9 mouse cellular contexts compared by ENCODE assay signal in genomic region chr11:59307422-59308163, GRCm38 (mm10). TPM values are rescaled to one million over a fixed set of nuclear protein-coding genes. Genes with fewer than 3 reads are reported as not detected.
DNase-seq lines count a peak whose midpoint lies in the region; ATAC-seq and TF ChIP-seq lines count a peak whose summit lies in the region.
"Had no signal": no experiment of that assay in that cellular context is flagged by ENCODE, and none has a peak within 500 bp of the region (broad histone marks: within the 10 kb centered on the region; RNA-seq: fewer than 3 reads in every experiment).

No protein-coding gene starts in this region.

- WGBS in embryonic facial prominence, embryonic 10.5 days, result under 1% methylated on average over 45 of the region's 45 CpGs
- WGBS in heart, embryonic 10.5 days, result 1% methylated on average over 45 of the region's 45 CpGs
- under 1% methylated on average over 45 of the region's 45 CpGs for WGBS in kidney, embryonic 14.5 days
- 3% methylated on average over 45 of the region's 45 CpGs for WGBS in liver, embryonic 12.5 days (ENCODE audit: insufficient replicate concordance)

- H3K27ac ChIP-seq in embryonic facial prominence, embryonic 10.5 days (replicated peaks), result peak overlapping the region; percentile 83; the same call in 1 of the 2 replicates
- H3K27ac ChIP-seq in heart, embryonic 10.5 days, result peak overlapping the region; percentile 76; the same call in 1 of the 2 replicates
- H3K27ac ChIP-seq in kidney, embryonic 14.5 days (ENCODE audit: low read depth, low read length), result no peak overlapping the region
- H3K27ac ChIP-seq in liver, embryonic 12.5 days, result no peak overlapping the region
- no peak overlapping the region for H3K27ac ChIP-seq in testis, adult 2 months (ENCODE audit: control insufficient read depth, insufficient read depth, low read depth, low read length)
- H3K27ac ChIP-seq: macrophage had no signal

- H3K9ac ChIP-seq in kidney, embryonic 14.5 days (ENCODE audit: low read depth, low read length), result peak overlapping the region; percentile 63; the same call in 1 of the 2 replicates
- no peak overlapping the region for H3K9ac ChIP-seq in liver, embryonic 12.5 days

- DNase-seq in CD4-positive, CD25-positive, alpha-beta regulatory T cell, adult 2 months (ENCODE audit: low read depth, low spot score), result peak; percentile 34
- DNase-seq in embryonic facial prominence, embryonic 10.5 days (ENCODE audit: low spot score), result peak; percentile 90
- DNase-seq in heart, embryonic 10.5 days (ENCODE audit: low spot score), result peak; percentile 86
- DNase-seq in naive thymus-derived CD4-positive, alpha-beta T cell, adult 2 months (ENCODE audit: low read depth), result peak; percentile 10

- TF ChIP-seq POLR2A in testis, adult 2 months (IDR thresholded peaks at IDR 0.05; ENCODE audit: control insufficient read depth, low read depth, low read length), result no peak

- peaks cover 97% of the 10 kb centered on the region for H3K27me3 ChIP-seq in embryonic facial prominence, embryonic 10.5 days (replicated peaks; ENCODE audit: low read depth, poor library complexity, severe bottlenecking)
- peaks cover 95% of the 10 kb centered on the region for H3K27me3 ChIP-seq in heart, embryonic 10.5 days (ENCODE audit: insufficient read depth, poor library complexity, severe bottlenecking)
- peaks cover 48% of the 10 kb centered on the region for H3K27me3 ChIP-seq in kidney, embryonic 14.5 days (ENCODE audit: control insufficient read depth, insufficient read depth, low read length)
- H3K27me3 ChIP-seq in liver, embryonic 12.5 days (replicated peaks), result peaks cover 100% of the 10 kb centered on the region
- H3K27me3 ChIP-seq in testis, adult 2 months (ENCODE audit: control insufficient read depth, insufficient read depth, low read length), result no peaks in the 10 kb centered on the region

- peak overlapping the region; percentile 73 for H3K4me3 ChIP-seq in embryonic facial prominence, embryonic 10.5 days
- H3K4me3 ChIP-seq in heart, embryonic 10.5 days, result peak overlapping the region; percentile 72
- peak overlapping the region; percentile 64 for H3K4me3 ChIP-seq in kidney, embryonic 14.5 days (ENCODE audit: low read length)
- H3K4me3 ChIP-seq in liver, embryonic 12.5 days, result peak overlapping the region; percentile 50
- H3K4me3 ChIP-seq in testis, adult 2 months (ENCODE audit: control insufficient read depth, low read depth, low read length), result peak overlapping the region; percentile 69

- peak overlapping the region; percentile 93 for H3K4me2 ChIP-seq in kidney, embryonic 14.5 days (replicated peaks; ENCODE audit: low read depth, low read length)
- H3K4me2 ChIP-seq in liver, embryonic 12.5 days, result peak overlapping the region; percentile 67

- peaks cover 74% of the 10 kb centered on the region for H3K4me1 ChIP-seq in embryonic facial prominence, embryonic 10.5 days
- peaks cover 52% of the 10 kb centered on the region for H3K4me1 ChIP-seq in heart, embryonic 10.5 days
- H3K4me1 ChIP-seq in kidney, embryonic 14.5 days (ENCODE audit: control insufficient read depth, insufficient read depth, low read length), result peaks cover 36% of the 10 kb centered on the region
- H3K4me1 ChIP-seq in liver, embryonic 12.5 days, result peaks cover 9% of the 10 kb centered on the region
- peaks cover 19% of the 10 kb centered on the region for H3K4me1 ChIP-seq in testis, adult 2 months (ENCODE audit: control insufficient read depth, insufficient read depth, low read length)

- H3K36me3 ChIP-seq in embryonic facial prominence, embryonic 10.5 days (replicated peaks), result no peaks in the 10 kb centered on the region
- no peaks in the 10 kb centered on the region for H3K36me3 ChIP-seq in heart, embryonic 10.5 days
- no peaks in the 10 kb centered on the region for H3K36me3 ChIP-seq in kidney, embryonic 14.5 days (ENCODE audit: control insufficient read depth, insufficient read depth, low read length)
- H3K36me3 ChIP-seq in liver, embryonic 12.5 days, result no peaks in the 10 kb centered on the region
- H3K36me3 ChIP-seq in testis, adult 2 months (ENCODE audit: control insufficient read depth, insufficient read depth, low read length), result no peaks in the 10 kb centered on the region

- TF ChIP-seq CTCF in testis, adult 2 months (IDR thresholded peaks at IDR 0.05; ENCODE audit: control insufficient read depth, insufficient read depth, insufficient replicate concordance, low read depth, low read length), result peak; percentile 41; the same call in 1 of the 2 replicates

- no peak for ATAC-seq in CD4-positive, CD25-positive, alpha-beta regulatory T cell, adult 4 months
- ATAC-seq in kidney, embryonic 14.5 days (ENCODE audit: low FRiP score, low TSS enrichment), result peak; percentile 65
- ATAC-seq in liver, embryonic 12.5 days, result no peak

- no peaks in the 10 kb centered on the region for H3K9me3 ChIP-seq in embryonic facial prominence, embryonic 10.5 days
- H3K9me3 ChIP-seq in heart, embryonic 10.5 days, result no peaks in the 10 kb centered on the region
- H3K9me3 ChIP-seq in kidney, embryonic 14.5 days (ENCODE audit: control insufficient read depth, low read length), result no peaks in the 10 kb centered on the region
- H3K9me3 ChIP-seq in liver, embryonic 12.5 days (replicated peaks), result no peaks in the 10 kb centered on the region

RNA-seq across cellular contexts. Expression of gene Wnt9a, which starts 0.9 kb away (rescaled TPM):
- not detected for polyA plus RNA-seq in CD4-positive, CD25-positive, alpha-beta regulatory T cell, adult 4 months (2017; shearing (Covaris generic))
- polyA plus RNA-seq in embryonic facial prominence, embryonic 10.5 days (2016; fragmentation: Nextera tagmentation; extraction: Ambion mirVana), result 2.3 and 2.6 TPM in 2 replicates
- 3.8 and 4.1 TPM in 2 replicates for polyA plus RNA-seq in heart, embryonic 10.5 days (2016; fragmentation: Nextera tagmentation; extraction: Ambion mirVana)
- 0.64 and 0.85 TPM in 2 replicates for polyA plus RNA-seq in kidney, embryonic 14.5 days (2014; fragmentation: Nextera tagmentation; extraction: Ambion mirVana)
- 0.32 and 0.50 TPM in 2 replicates for polyA plus RNA-seq in liver, embryonic 12.5 days (2016; fragmentation: Nextera tagmentation; extraction: Ambion mirVana)
- polyA plus RNA-seq in testis, adult 2 months (2012; rRNA removed), result 0.40 and 0.63 TPM in 2 replicates

RNA-seq across cellular contexts. Expression of gene Wnt3a, which starts 17.0 kb away (rescaled TPM):
- not detected for polyA plus RNA-seq in CD4-positive, CD25-positive, alpha-beta regulatory T cell, adult 4 months (2017; shearing (Covaris generic))
- polyA plus RNA-seq in embryonic facial prominence, embryonic 10.5 days (2016; fragmentation: Nextera tagmentation; extraction: Ambion mirVana), result 0.77 and 1.7 TPM in 2 replicates
- polyA plus RNA-seq in heart, embryonic 10.5 days (2016; fragmentation: Nextera tagmentation; extraction: Ambion mirVana), result 0.08 TPM in 1 of 2 replicates, not detected in the other
- polyA plus RNA-seq in kidney, embryonic 14.5 days (2014; fragmentation: Nextera tagmentation; extraction: Ambion mirVana), result not detected in 2 replicates
- polyA plus RNA-seq in liver, embryonic 12.5 days (2016; fragmentation: Nextera tagmentation; extraction: Ambion mirVana), result 0.06 TPM in 1 of 2 replicates, not detected in the other
- 3.1 and 4.3 TPM in 2 replicates for polyA plus RNA-seq in testis, adult 2 months (2012; rRNA removed)
- polyA plus RNA-seq: macrophage had no signal

Comparison
In these comparisons a context has a peak if more than half of its experiments do, and no peak if none do; other contexts are left out.
1. DNase-seq: peak in every context shown above with its lines; median percentile 90 in embryonic facial prominence, embryonic 10.5 days; 86 in heart, embryonic 10.5 days; 34 in CD4-positive, CD25-positive, alpha-beta regulatory T cell, adult 2 months; 10 in naive thymus-derived CD4-positive, alpha-beta T cell, adult 2 months.
2. H3K27ac ChIP-seq: peak in embryonic facial prominence, embryonic 10.5 days (single experiment) and heart, embryonic 10.5 days (single experiment); none in kidney, embryonic 14.5 days (single experiment), liver, embryonic 12.5 days (single experiment) and testis, adult 2 months (single experiment).
3. Peak in every context shown above with its lines, with median percentiles within 50 percentile points of each other: H3K4me3 ChIP-seq.